Mouse (Mus musculus) CH12.LX (cell line): ENCODE measurements around the gene Vav1.

Experiments used
- CHD1 ChIP-seq: IDR thresholded peaks from 2 replicates; pipeline ENCODE4 v1.6.1; 2012; ENCODE audit warnings: low read depth, low read length, improper control_type of control experiment, inconsistent platforms
- CHD2 ChIP-seq: IDR thresholded peaks from 2 replicates; pipeline ENCODE4 v1.6.1; 2011; ENCODE audit warnings: low read length, improper control_type of control experiment
- CTCF ChIP-seq, 2 experiments: IDR thresholded peaks in 1 of 2; conservative IDR thresholded peaks in 1 of 2; 2 replicates each; pipeline ENCODE4 v1.5.1; 2011 to 2012; ENCODE audit warnings: low read depth in 2 of 2, low read length in 2 of 2, improper control_type of control experiment in 1 of 2, inconsistent platforms in 1 of 2, mild to moderate bottlenecking in 1 of 2, moderate library complexity in 1 of 2
- E2F4 ChIP-seq: IDR thresholded peaks from 2 replicates; pipeline ENCODE4 v1.6.1; 2011; ENCODE audit warnings: low read depth, low read length, improper control_type of control experiment; ENCODE audit not compliant: insufficient replicate concordance
- GABPA ChIP-seq: IDR thresholded peaks from 2 replicates; pipeline ENCODE4 v1.6.1; 2012; ENCODE audit warnings: low read depth, low read length, improper control_type of control experiment, inconsistent platforms; ENCODE audit not compliant: insufficient replicate concordance
- MEF2A ChIP-seq: IDR thresholded peaks from 2 replicates; pipeline ENCODE4 v1.6.1; 2014; ENCODE audit warnings: low read depth, mild to moderate bottlenecking, inconsistent platforms, low read length, improper control_type of control experiment, borderline replicate concordance
- MYC ChIP-seq: IDR thresholded peaks from 2 replicates; pipeline ENCODE4 v1.6.1; 2011; ENCODE audit warnings: low read depth, mild to moderate bottlenecking, improper control_type of control experiment, low read length
- NRF1 ChIP-seq: IDR thresholded peaks from 2 replicates; pipeline ENCODE4 v1.6.1; 2014; ENCODE audit warnings: low read depth, mild to moderate bottlenecking, inconsistent platforms, low read length, improper control_type of control experiment, moderate library complexity
- POLR2A ChIP-seq: IDR thresholded peaks from 2 replicates; pipeline ENCODE4 v1.6.1; 2011; ENCODE audit warnings: low read depth, mild to moderate bottlenecking, improper control_type of control experiment, low read length
- POLR2AphosphoS2 ChIP-seq: IDR thresholded peaks from 2 replicates; pipeline ENCODE4 v1.6.1; 2011; ENCODE audit warnings: low read depth, low read length, improper control_type of control experiment
- RAD21 ChIP-seq: IDR thresholded peaks from 2 replicates; pipeline ENCODE4 v1.6.1; 2011; ENCODE audit warnings: low read depth, mild to moderate bottlenecking, low read length, improper control_type of control experiment, moderate library complexity
- SIN3A ChIP-seq: IDR thresholded peaks from 2 replicates; pipeline ENCODE4 v1.6.1; 2012; ENCODE audit warnings: low read length, improper control_type of control experiment, inconsistent platforms
- TBP ChIP-seq: conservative IDR thresholded peaks from 2 replicates; pipeline ENCODE4 v1.6.1; 2011; ENCODE audit warnings: low read depth, low read length, improper control_type of control experiment
- ZMIZ1 ChIP-seq: IDR thresholded peaks from 2 replicates; pipeline ENCODE4 v1.6.1; 2012; ENCODE audit warnings: low read depth, mild to moderate bottlenecking, inconsistent platforms, low read length, improper control_type of control experiment

GRCm38 (mm10) chr17:57337996-57338395 lies 59.1 kb downstream of the Vav1 start:
- TF ChIP-seq MEF2A (no peak), MYC (no peak), NRF1 (no peak), POLR2A (no peak), CTCF (conservative IDR thresholded peaks at IDR 0.05 in 1 of 2, IDR thresholded peaks at IDR 0.05 in 1 of 2; ENCODE audit: low read depth in 2 of 2, low read length in 2 of 2) (no peak), RAD21 (no peak), ZMIZ1 (no peak), TBP (no peak), CHD1 (no peak), SIN3A (no peak), POLR2AphosphoS2 (no peak), E2F4 (no peak), CHD2 (no peak), GABPA (no peak)
